Mouse (Mus musculus): ENCODE measurements around the gene Cdc20b. TPM values are rescaled to one million over a fixed set of nuclear protein-coding genes. Genes with fewer than 3 reads are reported as not detected.

Gene Cdc20b
- polyA plus RNA-seq, 1 experiment from 2014 or later, result 2.0 TPM

MicroRNA genes within 50 kb of the gene (microRNA counts, 519-probe panel; counts per million panel counts)
- microRNA mmu-miR-449a (2,884 counts per million, percentile 66 among the panel's probes with 10 or more counts), microRNA mmu-miR-449b (19.3 counts per million), microRNA mmu-miR-449c (19.3 counts per million)

Small RNA genes lying within 50 kb of the gene (microRNA-seq; reads per million reads assigned to microRNA genes)
- gene Mir449a (ENCODE audit: borderline number of aligned reads) (4,755 reads per million, percentile 89 among the genes with 10 or more reads in this experiment), gene Mir449b (ENCODE audit: borderline number of aligned reads) (11.1 reads per million, percentile 30 among the genes with 10 or more reads in this experiment), gene Mir449c (ENCODE audit: borderline number of aligned reads) (18.7 reads per million, percentile 34 among the genes with 10 or more reads in this experiment)

Other genes starting within 250 kb of the Cdc20b start
- gene Plpp1, start 234.3 kb upstream of the Cdc20b start, polyA plus RNA-seq (2014; fragmentation: Nextera tagmentation; extraction: Ambion mirVana), result 60.5 and 64.6 TPM in 2 replicates
- gene Mtrex, start 107.7 kb upstream of the Cdc20b start, polyA plus RNA-seq (2014; fragmentation: Nextera tagmentation; extraction: Ambion mirVana), result 56.6 and 63.6 TPM in 2 replicates
- gene Dhx29, start 107.7 kb upstream of the Cdc20b start, polyA plus RNA-seq (2014; fragmentation: Nextera tagmentation; extraction: Ambion mirVana), result 21.3 and 22.2 TPM in 2 replicates
- 4.1 and 9.0 TPM in 2 replicates for gene Ccno, start 47.3 kb upstream of the Cdc20b start, polyA plus RNA-seq (2014; fragmentation: Nextera tagmentation; extraction: Ambion mirVana)
- 1.8 and 4.1 TPM in 2 replicates for gene Mcidas, start 41.3 kb upstream of the Cdc20b start, polyA plus RNA-seq (2014; fragmentation: Nextera tagmentation; extraction: Ambion mirVana)
- gene Gpx8, start 11.3 kb downstream of the Cdc20b start, polyA plus RNA-seq (2014; fragmentation: Nextera tagmentation; extraction: Ambion mirVana), result 210 and 222 TPM in 2 replicates
- gene Gzma, start 65.9 kb downstream of the Cdc20b start, polyA plus RNA-seq (2014; fragmentation: Nextera tagmentation; extraction: Ambion mirVana), result 0.46 TPM in 1 of 2 replicates, not detected in the other
- 1.8 and 2.3 TPM in 2 replicates for gene Esm1, start 174.5 kb downstream of the Cdc20b start, polyA plus RNA-seq (2014; fragmentation: Nextera tagmentation; extraction: Ambion mirVana)
- gene Gzmk, start 190.8 kb downstream of the Cdc20b start, polyA plus RNA-seq (2014; fragmentation: Nextera tagmentation; extraction: Ambion mirVana), result not detected in 2 replicates